Mouse (Mus musculus) liver, postnatal 0 days (tissue): ENCODE measurements at regions not wholly inside any gene's neighbourhood (a gene's known extent, or its start where the extent isn't known, plus 50 kb on each side); places are given as distances from the start of the nearest gene placed in this dataset.

ENCODE experiments used
- CTCF ChIP-seq: sonication (generic); IDR thresholded peaks from 2 replicates; pipeline ENCODE4 v1.5.1; 2016; ENCODE audit warnings: antibody characterized with exemption, low read depth
- EP300 ChIP-seq: IDR thresholded peaks from 2 replicates; pipeline ENCODE4 v1.6.1; 2016; ENCODE audit warnings: antibody characterized with exemption, low read depth, mild to moderate bottlenecking

GRCm38 (mm10) chr10:21467425-21468085, 90.5 kb downstream of the Aldh8a1 start:
- TF ChIP-seq EP300 (no peak), CTCF (no peak)
